Comparison of ENCODE assay signal across 12 mouse cellular contexts in genomic region chr17:31445061-31445731, GRCm38 (mm10). TPM values are rescaled to one million over a fixed set of nuclear protein-coding genes. Genes with fewer than 3 reads are reported as not detected.
DNase-seq lines count a peak whose midpoint lies in the region; ATAC-seq and TF ChIP-seq lines count a peak whose summit lies in the region.
"Had no signal": no experiment of that assay in that cellular context is flagged by ENCODE, and none has a peak within 500 bp of the region (broad histone marks: within the 10 kb centered on the region; RNA-seq: fewer than 3 reads in every experiment).

No protein-coding gene starts in this region.

- H3K9ac ChIP-seq in heart, embryonic 13.5 days, result no peak overlapping the region
- no peak overlapping the region for H3K9ac ChIP-seq in heart, adult 2 months (ENCODE audit: low read depth, low read length)
- H3K9ac ChIP-seq in liver, embryonic 12.5 days, result no peak overlapping the region

- no peak for DNase-seq in heart, adult 2 months
- DNase-seq in kidney, adult 9 months, result peak; percentile 96
- no peak for DNase-seq in cerebellum, adult 2 months
- DNase-seq in Muller cell, postnatal 12 days (ENCODE audit: inconsistent ontology term), result no peak
- DNase-seq in heart, postnatal 36 days, result no peak
- DNase-seq: B cell, adult 2 months; heart, postnatal 4 days had no signal

- H3K36me3 ChIP-seq in heart, embryonic 13.5 days, result no peaks in the 10 kb centered on the region
- no peaks in the 10 kb centered on the region for H3K36me3 ChIP-seq in heart, adult 2 months (ENCODE audit: control insufficient read depth, insufficient read depth, low read length)
- no peaks in the 10 kb centered on the region for H3K36me3 ChIP-seq in liver, embryonic 12.5 days
- peaks cover 40% of the 10 kb centered on the region for H3K36me3 ChIP-seq in small intestine, adult 2 months (ENCODE audit: control insufficient read depth, insufficient read depth, low read length)

- no peak for TF ChIP-seq EP300 in heart, adult 2 months (IDR thresholded peaks at IDR 0.05; ENCODE audit: insufficient read depth, low read depth, low read length)

- H3K4me2 ChIP-seq in heart, embryonic 13.5 days, result no peak overlapping the region
- no peak overlapping the region for H3K4me2 ChIP-seq in liver, embryonic 12.5 days

- no peak overlapping the region for H3K4me3 ChIP-seq in heart, embryonic 13.5 days
- H3K4me3 ChIP-seq in heart, adult 2 months, result no peak overlapping the region
- H3K4me3 ChIP-seq in liver, embryonic 12.5 days, result no peak overlapping the region
- H3K4me3 ChIP-seq in small intestine, adult 2 months (ENCODE audit: low read depth, low read length), result no peak overlapping the region
- no peak overlapping the region for H3K4me3 ChIP-seq in cerebellum, adult 2 months (replicated peaks; ENCODE audit: insufficient read depth, low read depth, low read length)

- no peaks in the 10 kb centered on the region for H3K79me2 ChIP-seq in heart, adult 2 months (replicated peaks; ENCODE audit: control insufficient read depth, insufficient read depth, low read length)

- no peak for TF ChIP-seq POLR2A in heart, adult 2 months (IDR thresholded peaks at IDR 0.05; ENCODE audit: insufficient read depth, low read depth, low read length)
- TF ChIP-seq POLR2A in small intestine, adult 2 months (IDR thresholded peaks at IDR 0.05; ENCODE audit: low read depth, low read length), result no peak
- TF ChIP-seq POLR2A in cerebellum, adult 2 months (IDR thresholded peaks at IDR 0.05; ENCODE audit: borderline replicate concordance, insufficient read depth, low read length), result no peak

- intact Hi-C loops in heart, adult 2 months (cut with DNase I), result no loop called here
- intact Hi-C loops in heart, postnatal 36 days (cut with DNase I), result loop anchor here (2.0 to 5.0 kb wide), 2 partner anchors 47 to 60 kb away; no protein-coding TSS in a partner anchor

- ATAC-seq in heart, embryonic 13.5 days (ENCODE audit: extremely low read depth, insufficient number of reproducible peaks, low FRiP score, low TSS enrichment), result no peak
- no peak for ATAC-seq in liver, embryonic 12.5 days
- ATAC-seq: Patski had no signal

- H3K4me1 ChIP-seq in heart, embryonic 13.5 days, result peaks cover 24% of the 10 kb centered on the region
- H3K4me1 ChIP-seq in heart, adult 2 months (ENCODE audit: control insufficient read depth, insufficient read depth, low read length), result peaks cover 5% of the 10 kb centered on the region
- H3K4me1 ChIP-seq in liver, embryonic 12.5 days, result peaks cover 13% of the 10 kb centered on the region
- peaks cover 16% of the 10 kb centered on the region; the same call in 1 of the 2 replicates for H3K4me1 ChIP-seq in small intestine, adult 2 months (ENCODE audit: control insufficient read depth, insufficient read depth, insufficient read length, low read length)
- H3K4me1 ChIP-seq in cerebellum, adult 2 months (ENCODE audit: control insufficient read depth, insufficient read depth, low read length), result peaks cover 35% of the 10 kb centered on the region

- H3K9me3 ChIP-seq in heart, embryonic 13.5 days, result no peaks in the 10 kb centered on the region
- no peaks in the 10 kb centered on the region for H3K9me3 ChIP-seq in liver, embryonic 12.5 days (replicated peaks)

- no peak for TF ChIP-seq CTCF in heart, adult 2 months (IDR thresholded peaks at IDR 0.05)
- TF ChIP-seq CTCF in small intestine, adult 2 months (IDR thresholded peaks at IDR 0.05; ENCODE audit: extremely low read depth, insufficient read length, insufficient replicate concordance, low read depth, low read length), result no peak
- TF ChIP-seq CTCF in cerebellum, adult 2 months (IDR thresholded peaks at IDR 0.05; ENCODE audit: borderline replicate concordance, insufficient read depth, low read depth, low read length), result no peak

- no peaks in the 10 kb centered on the region; the same call in 1 of the 2 replicates for H3K27me3 ChIP-seq in heart, embryonic 13.5 days (replicated peaks)
- no peaks in the 10 kb centered on the region for H3K27me3 ChIP-seq in heart, adult 2 months (ENCODE audit: control insufficient read depth, insufficient read depth, low read length)
- H3K27me3 ChIP-seq in liver, embryonic 12.5 days (replicated peaks), result 0 out of 2 replicates have a peak, but pooled peaks cover 2% of the 10 kb centered on the region
- H3K27me3 ChIP-seq in small intestine, adult 2 months (ENCODE audit: control insufficient read depth, insufficient read depth, low read length), result no peaks in the 10 kb centered on the region
- H3K27me3 ChIP-seq in cerebellum, adult 2 months (ENCODE audit: control insufficient read depth, insufficient read depth, low read length), result no peaks in the 10 kb centered on the region
- H3K27me3 ChIP-seq: Patski had no signal

- 44% methylated on average over 7 of the region's 7 CpGs for WGBS in heart, embryonic 13.5 days
- WGBS in heart, adult 2 months, result 42% methylated on average over 7 of the region's 7 CpGs
- 32% methylated on average over 7 of the region's 7 CpGs for WGBS in liver, embryonic 12.5 days (ENCODE audit: insufficient replicate concordance)
- WGBS in small intestine, adult 2 months, result 12% methylated on average over 7 of the region's 7 CpGs
- WGBS in cerebellum, adult 2 months, result 65% methylated on average over 7 of the region's 7 CpGs

- H3K27ac ChIP-seq in heart, embryonic 13.5 days (replicated peaks), result 0 out of 2 replicates have a peak overlapping the region, but pooled peaks have one; percentile 12
- H3K27ac ChIP-seq in heart, adult 2 months, result no peak overlapping the region
- H3K27ac ChIP-seq in liver, embryonic 12.5 days, result peak overlapping the region; percentile 31; the same call in 1 of the 2 replicates
- peak overlapping the region; percentile 69 for H3K27ac ChIP-seq in small intestine, adult 2 months (ENCODE audit: insufficient read depth, low read depth, low read length)
- no peak overlapping the region for H3K27ac ChIP-seq in cerebellum, adult 2 months (ENCODE audit: insufficient read depth, low read length)

RNA-seq across cellular contexts. Expression of gene Pde9a, which starts 59.2 kb away (rescaled TPM):
- 7.3 TPM in 2 replicates for polyA plus RNA-seq in heart, embryonic 13.5 days (2015; fragmentation: Nextera tagmentation; extraction: Ambion mirVana)
- total RNA-seq in heart, adult 2 months (2021), result 1 to 10 TPM; 3.2 to 4.0 TPM
- 10.4 and 12.1 TPM in 2 replicates for polyA plus RNA-seq in heart, adult 2 months (2012; rRNA removed)
- 5.6 and 6.1 TPM in 2 replicates for polyA plus RNA-seq in liver, embryonic 12.5 days (2016; fragmentation: Nextera tagmentation; extraction: Ambion mirVana)
- polyA plus RNA-seq in small intestine, adult 2 months (2012; rRNA removed), result 112 and 394 TPM in 2 replicates
- polyA plus RNA-seq in cerebellum, adult 2 months (2012; rRNA removed), result 83.1 and 93.0 TPM in 2 replicates
- total RNA-seq in heart, postnatal 36 days (2021), result 1 to 10 TPM; 5.2 to 6.1 TPM
- total RNA-seq: monocyte, adult 5-6 weeks had no signal
- polyA plus RNA-seq: Patski had no signal

Comparison
In these comparisons a context has a peak if more than half of its experiments do, and no peak if none do; other contexts are left out.
1. H3K27ac ChIP-seq: peak in heart, embryonic 13.5 days (single experiment), liver, embryonic 12.5 days (single experiment) and small intestine, adult 2 months (single experiment); none in heart, adult 2 months (single experiment) and cerebellum, adult 2 months (single experiment).